Mouse (Mus musculus): ENCODE data around the gene A1cf. TPM values are rescaled to one million over a fixed set of nuclear protein-coding genes. Genes with fewer than 3 reads are reported as not detected.

A1cf gene
- total RNA-seq, 1 experiment = not detected

GRCm38 (mm10) chr19:31896711-31897110, 28.1 kb downstream of the A1cf start:
- no peaks in the 10 kb centered on the region for H3K4me1 ChIP-seq (ENCODE audit: control insufficient read depth in 2 of 2, insufficient read depth in 2 of 2, low read length in 2 of 2, poor library complexity in 1 of 2)
- no peaks in the 10 kb centered on the region for H3K36me3 ChIP-seq (ENCODE audit: control insufficient read depth, insufficient read depth, low read length, poor library complexity, severe bottlenecking)
- in situ Hi-C loops (cut with MboI; ENCODE audit: low sequenced_read_pairs in 2 of 2, unreplicated experiment in 2 of 2) = no loop called here
- no peak for TF ChIP-seq HCFC1 (IDR thresholded peaks at IDR 0.05; ENCODE audit: borderline replicate concordance, insufficient read depth, low read length)
- no peak for TF ChIP-seq ZNF384 (IDR thresholded peaks at IDR 0.05; ENCODE audit: low read depth, low read length)
- TF ChIP-seq CHD2 (IDR thresholded peaks at IDR 0.05; ENCODE audit: low read depth, low read length) = no peak
- TF ChIP-seq MAFK (IDR thresholded peaks at IDR 0.05; ENCODE audit: insufficient read depth, low read depth, low read length) = no peak
- TF ChIP-seq ZC3H11A (IDR thresholded peaks at IDR 0.05; ENCODE audit: borderline replicate concordance, low read depth, low read length) = no peak
- H3K9ac ChIP-seq (ENCODE audit: insufficient read depth, low read depth, low read length, poor library complexity, severe bottlenecking) = no peak overlapping the region
- H3K4me3 ChIP-seq (ENCODE audit: insufficient read depth in 1 of 2, low read depth in 1 of 2, low read length in 2 of 2, poor library complexity in 1 of 2, severe bottlenecking in 1 of 2) = no peak overlapping the region
- no peak for DNase-seq (ENCODE audit: low read depth, low spot score)
- H3K9me3 ChIP-seq (ENCODE audit: control insufficient read depth, insufficient read depth, low read depth, low read length) = no peaks in the 10 kb centered on the region
- H3K27ac ChIP-seq (ENCODE audit: insufficient read depth, low read depth, low read length, poor library complexity, severe bottlenecking) = no peak overlapping the region

- H3K9ac ChIP-seq (ENCODE audit: insufficient read depth, low read depth, low read length, poor library complexity, severe bottlenecking) = no peak overlapping the region
- TF ChIP-seq CHD2 (IDR thresholded peaks at IDR 0.05; ENCODE audit: low read depth, low read length) (no peak), HCFC1 (IDR thresholded peaks at IDR 0.05; ENCODE audit: borderline replicate concordance, insufficient read depth, low read length) (no peak), ZNF384 (IDR thresholded peaks at IDR 0.05; ENCODE audit: low read depth, low read length) (no peak), ZC3H11A (IDR thresholded peaks at IDR 0.05; ENCODE audit: borderline replicate concordance, low read depth, low read length) (no peak), MAFK (IDR thresholded peaks at IDR 0.05; ENCODE audit: insufficient read depth, low read depth, low read length) (no peak)
- no peak for DNase-seq (ENCODE audit: low read depth, low spot score)
- in situ Hi-C loops (cut with MboI; ENCODE audit: low sequenced_read_pairs in 2 of 2, unreplicated experiment in 2 of 2) = no loop called here
- no peaks in the 10 kb centered on the region for H3K36me3 ChIP-seq (ENCODE audit: control insufficient read depth, insufficient read depth, low read length, poor library complexity, severe bottlenecking)
- H3K4me3 ChIP-seq (ENCODE audit: insufficient read depth in 1 of 2, low read depth in 1 of 2, low read length in 2 of 2, poor library complexity in 1 of 2, severe bottlenecking in 1 of 2) = no peak overlapping the region
- H3K27ac ChIP-seq (ENCODE audit: insufficient read depth, low read depth, low read length, poor library complexity, severe bottlenecking) = no peak overlapping the region
- no peaks in the 10 kb centered on the region for H3K9me3 ChIP-seq (ENCODE audit: control insufficient read depth, insufficient read depth, low read depth, low read length)
- no peaks in the 10 kb centered on the region for H3K4me1 ChIP-seq (ENCODE audit: control insufficient read depth in 2 of 2, insufficient read depth in 2 of 2, low read length in 2 of 2, poor library complexity in 1 of 2)
Measured at GRCm38 (mm10) chr19:31905671-31906070, 37.1 kb downstream of the A1cf start.

- Histone ChIP-seq H3K4me1 (ENCODE audit: control insufficient read depth in 2 of 2, insufficient read depth in 2 of 2, low read length in 2 of 2, poor library complexity in 1 of 2) (no peaks in the 10 kb centered on the region), H3K27ac (ENCODE audit: insufficient read depth, low read depth, low read length, poor library complexity, severe bottlenecking) (no peak overlapping the region), H3K36me3 (ENCODE audit: control insufficient read depth, insufficient read depth, low read length, poor library complexity, severe bottlenecking) (no peaks in the 10 kb centered on the region), H3K4me3 (ENCODE audit: insufficient read depth in 1 of 2, low read depth in 1 of 2, low read length in 2 of 2, poor library complexity in 1 of 2, severe bottlenecking in 1 of 2) (no peak overlapping the region), H3K9me3 (ENCODE audit: control insufficient read depth, insufficient read depth, low read depth, low read length) (no peaks in the 10 kb centered on the region), H3K9ac (ENCODE audit: insufficient read depth, low read depth, low read length, poor library complexity, severe bottlenecking) (no peak overlapping the region)
- in situ Hi-C loops (cut with MboI; ENCODE audit: low sequenced_read_pairs in 2 of 2, unreplicated experiment in 2 of 2) = no loop called here
- DNase-seq (ENCODE audit: low read depth, low spot score) = no peak
- TF ChIP-seq CHD2 (IDR thresholded peaks at IDR 0.05; ENCODE audit: low read depth, low read length) = no peak
- TF ChIP-seq MAFK (IDR thresholded peaks at IDR 0.05; ENCODE audit: insufficient read depth, low read depth, low read length) = no peak
- no peak for TF ChIP-seq ZC3H11A (IDR thresholded peaks at IDR 0.05; ENCODE audit: borderline replicate concordance, low read depth, low read length)
- no peak for TF ChIP-seq ZNF384 (IDR thresholded peaks at IDR 0.05; ENCODE audit: low read depth, low read length)
- no peak for TF ChIP-seq HCFC1 (IDR thresholded peaks at IDR 0.05; ENCODE audit: borderline replicate concordance, insufficient read depth, low read length)
Measured at GRCm38 (mm10) chr19:31910423-31910822, 41.9 kb downstream of the A1cf start.

GRCm38 (mm10) chr19:31913946-31914345, 45.4 kb downstream of the A1cf start:
- in situ Hi-C loops (cut with MboI; ENCODE audit: low sequenced_read_pairs in 2 of 2, unreplicated experiment in 2 of 2) = no loop called here
- H3K4me3 ChIP-seq (ENCODE audit: insufficient read depth in 1 of 2, low read depth in 1 of 2, low read length in 2 of 2, poor library complexity in 1 of 2, severe bottlenecking in 1 of 2) = no peak overlapping the region

GRCm38 (mm10) chr19:31920357-31920756, 51.8 kb downstream of the A1cf start:
- in situ Hi-C loops (cut with MboI; ENCODE audit: low sequenced_read_pairs in 2 of 2, unreplicated experiment in 2 of 2) = no loop called here

More at GRCm38 (mm10) chr19:31913946-31914345, 45.4 kb downstream of the A1cf start:
- no peak for DNase-seq (ENCODE audit: low read depth, low spot score)
- Histone ChIP-seq H3K27ac (ENCODE audit: insufficient read depth, low read depth, low read length, poor library complexity, severe bottlenecking) (no peak overlapping the region), H3K36me3 (ENCODE audit: control insufficient read depth, insufficient read depth, low read length, poor library complexity, severe bottlenecking) (no peaks in the 10 kb centered on the region), H3K9me3 (ENCODE audit: control insufficient read depth, insufficient read depth, low read depth, low read length) (no peaks in the 10 kb centered on the region), H3K4me1 (ENCODE audit: control insufficient read depth in 2 of 2, insufficient read depth in 2 of 2, low read length in 2 of 2, poor library complexity in 1 of 2) (no peaks in the 10 kb centered on the region), H3K9ac (ENCODE audit: insufficient read depth, low read depth, low read length, poor library complexity, severe bottlenecking) (no peak overlapping the region)
- TF ChIP-seq ZNF384 (IDR thresholded peaks at IDR 0.05; ENCODE audit: low read depth, low read length) (no peak), HCFC1 (IDR thresholded peaks at IDR 0.05; ENCODE audit: borderline replicate concordance, insufficient read depth, low read length) (no peak), CHD2 (IDR thresholded peaks at IDR 0.05; ENCODE audit: low read depth, low read length) (no peak), MAFK (IDR thresholded peaks at IDR 0.05; ENCODE audit: insufficient read depth, low read depth, low read length) (no peak), ZC3H11A (IDR thresholded peaks at IDR 0.05; ENCODE audit: borderline replicate concordance, low read depth, low read length) (no peak)

More at GRCm38 (mm10) chr19:31920357-31920756, 51.8 kb downstream of the A1cf start:
- H3K36me3 ChIP-seq (ENCODE audit: control insufficient read depth, insufficient read depth, low read length, poor library complexity, severe bottlenecking) = no peaks in the 10 kb centered on the region
- no peaks in the 10 kb centered on the region for H3K9me3 ChIP-seq (ENCODE audit: control insufficient read depth, insufficient read depth, low read depth, low read length)
- no peak for DNase-seq (ENCODE audit: low read depth, low spot score)
- no peak overlapping the region for H3K27ac ChIP-seq (ENCODE audit: insufficient read depth, low read depth, low read length, poor library complexity, severe bottlenecking)
- peaks cover 0 to 7% of the 10 kb centered on the region in 2 experiments; a peak in 2 of 4 replicates for H3K4me1 ChIP-seq (ENCODE audit: control insufficient read depth in 2 of 2, insufficient read depth in 2 of 2, low read length in 2 of 2, poor library complexity in 1 of 2)
- no peak for TF ChIP-seq CHD2 (IDR thresholded peaks at IDR 0.05; ENCODE audit: low read depth, low read length)
- no peak for TF ChIP-seq MAFK (IDR thresholded peaks at IDR 0.05; ENCODE audit: insufficient read depth, low read depth, low read length)
- TF ChIP-seq ZC3H11A (IDR thresholded peaks at IDR 0.05; ENCODE audit: borderline replicate concordance, low read depth, low read length) = no peak
- no peak for TF ChIP-seq ZNF384 (IDR thresholded peaks at IDR 0.05; ENCODE audit: low read depth, low read length)
- TF ChIP-seq HCFC1 (IDR thresholded peaks at IDR 0.05; ENCODE audit: borderline replicate concordance, insufficient read depth, low read length) = no peak
- H3K9ac ChIP-seq (ENCODE audit: insufficient read depth, low read depth, low read length, poor library complexity, severe bottlenecking) = no peak overlapping the region
- no peak overlapping the region for H3K4me3 ChIP-seq (ENCODE audit: insufficient read depth in 1 of 2, low read depth in 1 of 2, low read length in 2 of 2, poor library complexity in 1 of 2, severe bottlenecking in 1 of 2)
